Mouse (Mus musculus) embryonic stem cell, embryonic (primary cell): ENCODE results near the gene 4921530L21Rik.

ENCODE experiments used
- CTCF ChIA-PET, 4 experiments: fragments of 300-600 bp in 2 of 4; fragments of 350-600 bp in 2 of 4; sonication (Branson Sonifier 250); formaldehyde crosslinking; loops; one replicate each; lab custom pipeline; 2022; ENCODE audit warnings: inconsistent platforms in 2 of 4; lab: Charles Lee
- POLR2A ChIA-PET, 4 experiments: fragments of 300-600 bp in 2 of 4; fragments of 350-600 bp in 2 of 4; sonication (Branson Sonifier 250); formaldehyde crosslinking; loops; one replicate each; lab custom pipeline; 2022; ENCODE audit warnings: antibody characterized with exemption in 4 of 4, inconsistent platforms in 1 of 4; lab: Charles Lee

The 4921530L21Rik gene

DNA sequence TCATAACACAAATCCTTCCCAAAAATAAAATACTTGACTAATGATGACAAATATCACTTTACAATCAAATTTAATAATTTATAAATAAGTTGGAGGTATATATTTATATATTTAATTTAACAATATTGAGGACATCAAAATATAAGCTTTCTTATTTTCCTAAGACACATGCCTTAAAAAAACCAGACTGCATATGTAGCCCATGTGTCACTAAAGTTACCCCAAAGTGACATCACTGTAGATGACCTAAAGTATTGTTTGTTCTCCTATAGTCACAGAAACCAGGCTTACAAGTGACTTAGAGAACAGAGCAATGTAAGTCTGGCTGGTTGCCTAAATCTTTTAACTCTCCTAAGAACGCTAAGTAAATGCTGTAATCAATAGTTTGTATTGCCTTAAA is at the start of gene 4921530L21Rik:
4921530L21Rik (plus strand) TSS at position 301 of the 400 bp plus-strand sequence.
- CTCF ChIA-PET: no interaction called here
- POLR2A ChIA-PET: no interaction called here

DNA sequence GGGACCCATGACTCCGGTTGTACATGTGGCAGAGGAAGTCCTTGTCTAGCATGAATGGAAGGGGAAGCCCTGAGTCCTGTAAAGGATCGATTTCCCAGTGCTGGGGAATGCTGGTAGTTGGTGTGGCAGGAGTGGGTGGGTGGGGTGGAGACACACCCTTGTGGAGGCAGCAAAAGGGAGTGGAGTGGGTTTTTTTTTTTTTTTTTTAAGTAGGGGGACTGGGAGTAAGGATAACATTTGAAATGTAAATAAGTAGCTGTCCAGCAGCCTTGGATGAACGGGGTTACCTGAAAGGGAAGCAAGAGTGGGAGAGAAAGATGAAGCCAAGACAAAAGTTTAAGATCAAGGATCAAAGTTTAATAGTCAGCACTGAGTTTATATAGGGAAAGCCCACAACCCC is 47.2 kb upstream of the 4921530L21Rik start:
- CTCF ChIA-PET: interaction anchor here in 1 of 4 experiments (0.7 kb wide), 1 partner anchor 658 kb away, joined by 4 read pairs; no protein-coding TSS in a partner anchor
- POLR2A ChIA-PET: no interaction called here

DNA sequence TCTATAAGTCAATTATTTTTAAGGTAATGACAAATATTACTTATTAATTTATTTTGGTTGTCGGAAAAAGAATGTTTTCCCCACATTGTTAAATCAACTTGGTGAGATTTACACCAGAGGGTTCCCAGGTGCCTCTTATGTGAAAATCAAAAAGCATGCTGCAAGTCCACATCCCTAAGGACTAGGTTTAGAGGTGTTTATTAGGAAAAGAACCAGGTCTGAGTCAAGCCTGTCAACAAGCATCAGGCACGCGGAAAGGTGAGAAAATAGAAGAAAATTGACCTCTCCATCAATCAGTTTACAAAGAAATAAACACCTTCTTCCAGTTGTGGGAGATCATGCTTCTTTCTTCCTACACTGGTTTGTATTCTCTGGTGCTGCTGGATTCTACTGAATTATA is 18.1 kb upstream of the 4921530L21Rik start:
- CTCF ChIA-PET: no interaction called here
- POLR2A ChIA-PET: no interaction called here

DNA sequence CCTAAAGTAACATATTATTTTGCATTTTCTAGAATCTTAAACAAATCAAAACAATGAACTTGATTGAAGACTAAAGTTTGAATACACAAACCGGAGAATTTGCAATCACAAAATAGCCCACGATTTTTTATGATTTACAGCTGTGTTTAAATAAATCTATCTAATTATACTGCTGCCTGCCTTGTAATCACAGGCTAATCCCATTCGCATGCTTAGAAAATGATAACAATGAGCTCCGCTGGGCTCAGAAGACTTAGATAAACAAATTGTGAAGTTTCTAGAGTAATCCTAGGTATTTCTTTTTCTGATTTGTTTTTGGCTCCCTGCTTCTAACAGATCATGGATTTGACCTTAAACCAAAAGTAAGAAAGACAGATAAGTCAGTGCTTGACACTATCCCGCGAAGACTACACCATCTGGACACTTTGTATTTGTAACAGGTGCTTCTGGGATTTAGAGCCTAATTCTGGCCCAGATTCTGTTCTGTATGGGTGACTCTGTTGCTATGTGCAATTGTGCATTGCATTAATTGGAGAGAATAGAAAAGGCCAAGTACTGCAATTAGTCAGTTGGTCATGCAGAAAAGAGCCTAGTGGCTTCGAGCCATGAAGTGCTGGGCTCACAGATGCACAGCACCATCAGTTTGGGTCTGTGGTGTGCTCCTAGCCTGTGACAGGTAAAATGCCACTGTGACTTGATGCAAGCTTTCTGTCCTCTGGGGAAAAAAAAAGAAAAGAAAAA is 15.2 kb upstream of the 4921530L21Rik start:
- CTCF ChIA-PET: no interaction called here
- POLR2A ChIA-PET: no interaction called here

DNA sequence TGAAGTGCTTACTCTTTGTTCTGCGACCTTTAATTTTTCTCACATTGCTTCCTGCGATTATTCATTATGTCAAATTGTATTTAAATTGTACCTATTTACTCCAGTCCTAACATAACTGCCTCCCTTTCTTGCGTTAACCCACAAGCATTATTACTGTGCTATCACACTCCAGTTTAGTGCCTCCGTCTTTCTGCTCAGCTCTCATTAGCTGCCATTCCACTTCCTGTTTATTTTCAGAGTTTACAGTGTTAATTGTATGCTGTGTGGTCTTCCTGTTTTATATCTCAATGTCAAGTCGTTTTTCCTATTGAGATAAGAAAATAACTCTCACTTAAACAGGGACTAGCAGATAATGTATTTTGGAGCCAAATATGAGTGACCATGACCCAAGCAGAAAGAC is 9.0 kb upstream of the 4921530L21Rik start:
- ChIA-PET POLR2A (no interaction called here), CTCF (no interaction called here)

DNA sequence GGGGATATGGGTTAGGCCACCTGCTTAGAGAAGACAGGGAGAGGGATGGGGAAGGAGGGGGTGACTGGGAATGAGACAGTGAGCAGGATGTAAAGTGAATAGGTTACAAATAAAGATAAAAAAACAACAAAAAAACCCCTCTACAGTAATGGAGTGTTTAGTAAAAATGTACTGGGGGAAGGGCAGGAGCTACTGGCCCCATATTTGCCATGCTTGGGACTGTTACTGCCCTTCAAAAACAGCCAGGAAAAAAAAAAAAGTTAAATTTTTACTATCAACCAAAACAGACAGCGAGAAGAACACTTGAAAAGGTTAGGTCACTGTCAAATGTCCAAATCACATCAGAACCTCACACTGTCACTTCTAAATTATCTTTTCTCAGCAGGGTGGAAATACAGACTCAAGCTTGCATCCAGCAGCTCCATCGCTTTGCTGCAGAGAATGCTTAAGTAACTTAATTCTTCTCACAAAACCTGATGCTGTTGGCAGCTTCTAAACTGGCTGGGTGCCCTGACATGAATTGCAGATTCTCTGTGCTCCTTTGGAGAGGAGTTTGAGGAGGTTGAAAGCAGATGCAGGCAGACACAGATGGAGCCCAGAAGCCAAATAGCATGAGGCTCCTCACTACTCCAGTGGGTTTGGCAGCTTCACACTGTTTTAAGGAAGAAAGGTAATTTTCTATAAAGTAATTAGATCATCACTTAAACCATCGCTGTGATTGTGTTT is 4.1 kb upstream of the 4921530L21Rik start:
- ChIA-PET POLR2A (no interaction called here), CTCF (no interaction called here)

DNA sequence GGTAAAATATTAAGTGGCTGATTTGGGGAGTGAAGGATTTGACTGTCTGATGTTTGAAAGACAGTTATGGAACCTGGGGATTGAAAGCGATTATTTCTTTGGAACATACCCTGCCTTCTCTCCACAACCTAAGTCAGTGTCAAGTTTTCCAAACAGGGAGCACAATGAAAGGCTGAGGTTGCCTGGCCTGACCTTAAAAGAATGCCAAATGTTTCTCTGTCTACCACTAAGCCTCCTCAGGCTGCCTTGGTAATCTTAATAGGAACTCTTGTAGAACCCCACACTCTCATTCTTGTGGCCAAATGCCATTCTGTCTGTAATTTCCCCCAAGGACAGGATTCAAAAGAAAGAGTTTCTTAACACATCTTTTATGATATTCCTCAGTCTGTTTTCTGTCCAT is 3.5 kb upstream of the 4921530L21Rik start:
- ChIA-PET CTCF (no interaction called here), POLR2A (no interaction called here)

DNA sequence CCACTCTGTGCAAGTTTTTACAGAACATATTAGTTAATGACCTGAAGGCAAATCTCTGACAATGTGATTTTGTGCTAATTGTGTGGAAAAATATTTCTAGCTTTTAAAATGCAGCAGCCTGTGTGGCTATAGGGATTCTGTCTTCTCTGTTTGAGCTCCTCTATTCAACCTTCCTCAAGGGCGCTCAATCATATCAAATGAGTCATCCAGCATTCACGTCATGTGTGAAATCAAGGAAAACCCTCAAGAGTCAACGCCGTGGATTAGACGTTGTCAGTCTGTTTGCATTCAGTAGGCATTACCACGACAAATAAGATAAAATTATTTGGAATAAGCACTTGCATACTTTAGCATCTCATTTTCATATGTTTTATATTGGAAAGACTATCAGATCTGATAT is 18.4 kb downstream of the 4921530L21Rik start:
- ChIA-PET CTCF (no interaction called here), POLR2A (no interaction called here)

DNA sequence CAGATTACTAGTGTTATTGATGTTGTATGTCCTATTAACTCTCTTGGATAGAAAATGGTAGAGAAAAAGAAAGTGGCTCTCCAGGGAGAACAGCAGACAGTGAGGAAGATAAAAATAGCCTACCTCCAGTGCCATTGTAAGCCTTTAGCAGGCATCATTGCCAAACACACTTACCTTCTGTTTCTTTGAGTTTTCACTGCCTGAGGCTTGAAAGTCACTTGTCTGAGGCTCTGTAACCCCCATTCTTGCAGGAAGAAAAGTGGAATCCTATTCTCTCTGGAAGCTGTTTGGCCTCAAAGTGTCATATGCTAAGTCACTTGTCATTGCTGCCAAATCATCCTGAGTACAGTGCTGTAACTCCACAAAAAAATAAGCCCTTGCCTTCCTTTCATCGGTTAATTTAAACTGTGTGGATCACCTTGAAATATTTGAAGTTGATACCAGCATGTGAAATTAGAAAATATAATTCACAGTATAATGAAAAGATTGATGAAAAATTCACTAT is 23.6 kb downstream of the 4921530L21Rik start:
- ChIA-PET POLR2A (no interaction called here), CTCF (no interaction called here)

DNA sequence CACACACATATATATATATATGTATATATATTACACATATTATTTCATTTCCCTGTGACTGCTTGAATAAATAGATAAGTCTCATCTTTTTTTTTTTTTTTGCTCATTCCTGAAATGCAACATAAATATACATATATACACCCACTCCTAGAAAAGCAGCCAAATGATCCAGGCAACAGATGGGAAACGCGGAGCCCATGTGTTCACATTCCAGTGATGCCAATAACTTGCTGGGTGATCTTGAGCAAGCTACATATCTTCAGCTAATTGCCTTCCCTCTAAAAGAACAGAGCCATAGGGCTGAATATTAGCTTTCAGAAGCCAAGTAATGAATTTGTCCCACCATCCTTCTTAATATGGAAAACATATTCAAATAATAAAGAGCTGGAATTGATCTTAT is 32.2 kb downstream of the 4921530L21Rik start:
- CTCF ChIA-PET: no interaction called here
- POLR2A ChIA-PET: no interaction called here

DNA sequence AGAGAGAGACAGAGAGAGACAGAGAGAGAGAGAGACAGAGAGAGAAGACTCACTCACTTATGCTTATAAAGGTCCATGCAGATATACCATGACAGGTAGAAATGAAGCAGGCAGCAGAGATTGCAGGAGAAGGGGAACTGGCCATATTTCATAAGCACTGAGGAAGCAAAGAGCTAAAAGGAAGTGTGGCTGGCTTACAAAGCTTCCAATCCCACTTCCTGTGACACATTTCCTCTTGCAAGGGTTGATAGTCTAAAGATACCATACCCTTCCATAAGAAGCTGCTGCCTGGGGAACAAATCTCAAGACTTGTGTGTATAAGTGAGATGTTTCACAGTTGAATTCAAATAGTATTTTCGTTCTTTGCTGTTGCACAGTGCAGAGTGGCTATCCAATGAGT is 45.7 kb downstream of the 4921530L21Rik start:
- ChIA-PET POLR2A (no interaction called here), CTCF (no interaction called here)

DNA sequence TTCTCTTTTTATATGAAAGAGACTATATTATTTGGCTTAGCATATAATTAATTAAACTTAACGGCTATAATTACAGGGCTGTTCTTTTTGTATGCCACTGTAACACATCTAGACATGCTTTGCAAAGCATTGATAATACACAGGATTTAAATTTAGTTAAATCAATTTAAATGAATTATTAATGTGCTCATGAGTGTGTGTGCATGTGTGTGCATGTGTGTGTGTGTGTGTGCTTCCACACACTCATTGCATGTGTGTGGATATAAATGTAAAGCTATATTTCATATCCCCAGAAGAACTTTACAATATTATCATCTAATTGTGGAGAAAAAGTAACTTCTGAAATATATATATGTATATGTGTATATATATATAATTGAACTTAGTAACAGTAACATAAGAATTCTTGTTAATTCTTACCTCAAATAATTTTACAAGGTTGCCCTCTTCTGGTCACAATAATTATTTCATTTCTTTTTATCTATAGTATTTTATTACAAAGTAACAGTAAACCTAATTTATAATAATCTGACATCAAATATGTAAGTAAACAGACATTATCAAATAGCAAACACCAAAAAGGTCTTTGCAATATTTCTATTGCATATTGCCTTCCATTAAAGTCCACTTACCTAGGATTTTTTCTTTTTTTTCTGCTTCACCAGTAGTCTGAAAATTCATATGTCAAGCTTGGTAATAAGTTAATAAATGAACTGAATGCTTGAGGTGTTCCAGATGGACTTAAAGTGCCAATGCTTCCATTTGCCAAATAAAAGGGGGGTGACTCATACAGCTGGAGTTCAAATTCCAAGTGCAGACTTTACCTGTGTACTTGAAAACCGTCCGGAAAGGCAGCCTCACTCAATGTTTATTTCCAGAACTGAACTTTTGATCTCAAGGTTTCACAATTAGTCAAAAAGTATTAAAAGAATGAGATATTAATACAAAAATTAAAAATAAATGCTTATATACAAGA is 47.0 kb downstream of the 4921530L21Rik start:
- CTCF ChIA-PET: no interaction called here
- POLR2A ChIA-PET: no interaction called here
